Mouse (Mus musculus): ENCODE measurements around the gene Tmem104.

Tmem104 gene

DNA sequence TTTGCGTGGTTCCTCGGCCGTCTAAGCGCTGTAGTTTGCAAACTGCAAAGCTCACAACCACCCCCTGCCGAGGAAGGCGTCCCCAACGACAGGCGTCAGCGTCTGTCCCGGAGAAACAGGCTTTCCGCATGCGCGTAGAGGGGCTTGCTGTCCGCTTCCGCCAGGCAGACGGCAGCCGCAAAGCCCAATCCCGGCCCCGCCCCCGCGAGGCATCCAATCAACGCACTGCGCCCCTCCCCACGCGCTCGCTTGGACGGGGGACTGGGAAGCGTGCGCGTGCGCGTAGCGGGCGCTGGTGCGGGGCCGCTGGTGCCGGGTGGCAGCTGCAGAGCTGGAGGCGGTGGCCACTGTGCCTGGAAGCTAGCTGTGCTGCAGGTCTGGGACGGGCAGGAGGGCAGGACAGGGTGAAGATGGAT is at the start of gene Tmem104:
TSS of gene Tmem104 (plus strand) at position 264 of the 416 bp plus-strand sequence.
- in situ Hi-C loops (cut with MboI, MseI): loop anchor here (10.0 to 25.0 kb wide), 2 partner anchors 102 to 1225 kb away; partner anchors contain the start of gene Rnf157 (in 1 of the 2)

- in situ Hi-C loops (cut with MboI, MseI): no loop called here
Observed at GRCm38 (mm10) chr11:115138597-115139262, 48.6 kb upstream of the Tmem104 start.

DNA sequence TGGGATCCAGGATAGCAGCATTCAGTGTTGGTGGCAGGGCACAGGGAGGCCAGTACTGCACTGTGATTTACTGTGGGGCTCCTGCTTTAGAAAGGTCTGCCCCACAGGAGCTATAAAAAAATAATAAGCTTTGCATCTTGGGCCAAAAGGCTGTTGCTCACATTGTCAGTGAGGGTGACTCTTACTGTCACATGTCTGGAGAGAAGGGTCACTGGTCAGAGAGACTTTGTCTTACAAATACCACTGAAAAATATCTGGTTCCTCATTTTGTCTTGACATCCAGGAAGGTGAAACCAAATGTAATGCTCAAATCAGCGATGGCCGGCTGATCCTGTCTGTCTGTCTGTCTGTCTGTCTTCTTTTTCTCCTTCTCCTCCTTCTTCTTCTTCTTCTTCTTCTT is 45.3 kb upstream of the Tmem104 start:
- in situ Hi-C loops (cut with MboI, MseI): no loop called here

GRCm38 (mm10) chr11:115147813-115148212 is 39.5 kb upstream of the Tmem104 start:
- in situ Hi-C loops (cut with MboI, MseI): no loop called here

DNA sequence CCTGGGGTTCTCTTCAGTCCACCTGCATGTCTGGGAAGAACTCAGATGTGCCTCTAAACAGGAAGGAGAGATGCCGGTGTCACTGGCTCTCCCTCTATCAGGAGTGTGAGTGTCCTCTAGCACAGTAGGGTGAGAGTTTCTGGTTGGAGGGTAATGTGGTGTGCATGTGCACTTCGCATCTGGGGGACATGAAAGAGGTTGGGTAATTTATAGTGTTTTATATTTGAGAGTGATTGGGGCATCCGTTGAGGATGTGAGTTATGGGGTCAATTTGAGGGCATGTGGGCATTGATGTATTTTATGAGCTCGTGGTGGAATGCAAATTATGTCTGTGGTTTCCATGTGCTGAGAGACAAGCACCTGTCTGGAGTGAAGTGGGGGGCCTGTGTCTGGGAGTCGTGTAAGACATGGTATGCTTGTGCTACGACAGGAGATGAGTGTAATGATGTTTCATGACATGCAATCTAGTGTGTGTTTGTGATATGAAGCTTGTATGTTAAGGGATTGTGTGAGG is 36.5 kb upstream of the Tmem104 start:
- in situ Hi-C loops (cut with MboI, MseI): loop anchor here (5.0 kb wide), 2 partner anchors 58 to 68 kb away; partner anchors contain the start of gene Rab37 (in 1 of the 2)

- in situ Hi-C loops (cut with MboI, MseI): loop anchor here (5.0 kb wide), 2 partner anchors 60 to 70 kb away; partner anchors contain the start of gene Rab37 (in 1 of the 2)
Observed at GRCm38 (mm10) chr11:115151755-115152429, 35.4 kb upstream of the Tmem104 start.

DNA sequence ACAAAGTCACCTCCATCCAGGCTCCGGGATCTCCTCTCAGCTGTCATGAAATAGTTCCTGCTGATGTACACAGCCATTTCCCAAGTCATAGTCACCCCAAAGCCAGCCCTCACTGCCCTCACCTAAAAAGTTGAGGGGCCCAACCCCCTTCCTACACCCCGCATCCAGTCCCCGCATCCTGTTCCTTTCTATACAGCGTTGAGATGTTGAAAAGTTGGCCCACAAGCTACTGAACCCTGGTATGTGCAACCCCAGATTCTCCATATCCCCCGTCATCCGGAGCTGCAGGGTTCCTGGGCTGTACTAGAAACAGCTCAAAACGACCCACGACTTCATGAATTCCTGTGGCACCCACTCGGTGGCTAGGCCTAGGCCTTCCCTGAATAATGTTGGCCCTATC is 34.2 kb upstream of the Tmem104 start:
- in situ Hi-C loops (cut with MboI, MseI): loop anchor here (5.0 kb wide), 2 partner anchors 61 to 71 kb away; partner anchors contain the start of gene Rab37 (in 1 of the 2)

DNA sequence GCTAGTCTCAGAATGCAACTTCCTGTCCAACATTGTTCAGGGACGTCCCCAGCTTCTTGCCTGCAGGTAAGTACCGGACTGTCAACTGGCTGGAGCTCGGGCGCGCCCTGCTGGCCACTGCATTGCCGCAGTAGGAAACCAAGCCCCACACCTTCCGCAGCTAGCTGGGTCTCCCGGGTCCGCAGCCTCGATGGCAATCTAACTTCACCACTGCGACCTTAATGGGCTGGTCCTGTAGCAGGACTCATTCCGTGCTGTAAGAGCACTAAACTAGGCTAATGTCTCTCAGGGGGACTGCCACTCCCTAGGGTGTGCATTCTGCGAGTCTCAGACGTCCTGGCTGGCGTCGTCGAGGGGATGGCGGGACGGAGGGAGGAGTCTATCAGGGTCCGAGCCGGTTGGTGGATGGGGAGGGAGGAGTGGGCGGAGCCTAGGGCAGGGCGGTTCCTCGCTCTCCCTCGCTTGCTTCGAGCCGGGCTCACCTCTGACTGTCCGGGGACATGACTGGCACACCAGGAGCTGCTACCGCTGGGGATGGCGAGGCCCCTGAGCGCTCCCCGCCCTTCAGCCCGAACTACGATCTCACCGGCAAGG is 33.5 kb upstream of the Tmem104 start:
- in situ Hi-C loops (cut with MboI, MseI): loop anchor here (5.0 kb wide), 2 partner anchors 61 to 71 kb away; partner anchors contain the start of gene Rab37 (in 1 of the 2)

- in situ Hi-C loops (cut with MboI, MseI): no loop called here
Observed at GRCm38 (mm10) chr11:115155053-115155634, 32.1 kb upstream of the Tmem104 start.

DNA sequence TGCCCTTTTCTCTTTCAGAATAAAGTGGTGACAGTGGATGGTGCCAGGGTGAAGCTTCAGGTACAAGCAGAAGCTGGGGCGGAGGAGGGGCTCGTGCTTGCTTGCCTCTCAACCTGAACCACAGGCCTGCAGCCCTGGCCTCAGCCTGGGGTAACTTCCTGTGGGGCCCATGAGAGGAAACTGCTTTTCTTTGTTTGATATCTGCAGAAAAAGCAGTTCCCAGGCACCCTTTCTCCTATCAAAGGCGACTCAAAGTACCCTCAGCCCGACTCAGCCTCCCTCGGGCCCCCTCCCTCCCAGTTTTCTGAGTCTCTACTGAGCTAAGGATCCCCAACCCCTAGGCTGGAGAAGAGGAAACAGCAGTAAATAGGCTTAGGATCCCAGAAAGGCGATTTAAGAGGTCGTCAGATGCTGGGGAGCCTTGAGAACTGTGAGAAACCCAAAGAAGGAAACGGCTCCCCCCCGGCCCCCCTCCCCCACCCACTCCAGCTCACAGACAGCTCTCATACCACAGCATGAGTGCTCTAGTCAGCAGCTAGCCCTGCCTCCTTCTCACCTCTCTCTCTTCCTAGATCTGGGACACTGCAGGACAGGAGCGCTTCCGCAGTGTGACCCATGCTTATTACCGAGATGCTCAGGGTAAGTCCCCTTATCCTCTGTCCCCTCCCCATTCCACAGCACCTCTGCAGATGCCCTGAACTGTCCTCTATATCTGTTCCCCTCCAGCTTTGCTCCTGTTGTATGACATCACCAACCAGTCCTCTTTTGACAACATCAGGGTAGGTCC is 29.2 kb upstream of the Tmem104 start:
- in situ Hi-C loops (cut with MboI, MseI): no loop called here

DNA sequence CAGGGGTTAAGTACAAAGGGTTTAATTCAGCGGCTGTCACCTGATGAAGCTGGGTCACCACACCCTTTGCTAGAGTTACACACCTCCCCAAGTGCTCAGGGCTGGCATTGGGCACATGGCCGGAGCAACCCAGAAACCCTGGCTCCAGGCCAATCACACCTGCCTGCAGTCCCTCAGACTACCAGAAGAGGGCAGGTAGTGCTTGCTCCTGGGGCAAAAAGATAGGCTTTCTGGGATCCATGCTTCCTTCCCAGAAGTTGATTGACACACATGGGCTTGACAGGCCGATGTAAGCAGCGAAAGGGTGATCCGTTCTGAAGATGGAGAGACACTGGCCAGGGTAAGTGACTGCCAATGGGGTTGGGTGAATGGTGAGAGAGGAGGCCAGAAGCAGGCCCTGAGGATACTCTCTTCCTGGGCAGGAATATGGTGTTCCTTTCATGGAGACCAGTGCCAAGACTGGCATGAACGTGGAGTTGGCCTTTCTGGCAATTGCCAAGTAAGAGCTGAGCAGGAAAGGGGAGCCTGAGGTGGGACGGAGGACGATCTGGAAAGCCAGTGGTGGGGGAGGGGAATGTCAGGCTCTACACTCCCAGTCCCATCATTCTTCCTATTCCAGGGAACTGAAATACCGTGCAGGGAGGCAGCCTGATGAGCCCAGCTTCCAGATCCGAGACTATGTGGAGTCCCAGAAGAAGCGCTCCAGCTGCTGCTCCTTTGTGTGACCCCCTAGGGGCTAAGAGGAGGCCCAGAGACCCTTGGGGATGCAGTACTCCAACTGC is 27.1 kb upstream of the Tmem104 start:
- in situ Hi-C loops (cut with MboI, MseI): loop anchor here (5.0 to 10.0 kb wide), 3 partner anchors 37 to 315 kb away; partner anchors contain the start of gene Armc7 (in 1 of the 2)

GRCm38 (mm10) chr11:115160883-115161577 is 26.3 kb upstream of the Tmem104 start:
- in situ Hi-C loops (cut with MboI, MseI): loop anchor here (5.0 to 10.0 kb wide), 3 partner anchors 36 to 314 kb away; partner anchors contain the start of gene Armc7 (in 1 of the 2)

- in situ Hi-C loops (cut with MboI, MseI): loop anchor here (5.0 to 10.0 kb wide), 3 partner anchors 36 to 313 kb away; partner anchors contain the start of gene Armc7 (in 1 of the 2)
Observed at GRCm38 (mm10) chr11:115161578-115162204, 25.6 kb upstream of the Tmem104 start.

GRCm38 (mm10) chr11:115162205-115162601 is 25.1 kb upstream of the Tmem104 start:
- in situ Hi-C loops (cut with MboI, MseI): loop anchor here (5.0 to 10.0 kb wide), 3 partner anchors 35 to 313 kb away; partner anchors contain the start of gene Armc7 (in 1 of the 2)

GRCm38 (mm10) chr11:115162832-115163480 is 24.3 kb upstream of the Tmem104 start, which contains the start of gene Slc9a3r1:
Gene Slc9a3r1, plus strand, starts transcription at chr11:115163341.
- in situ Hi-C loops (cut with MboI, MseI): loop anchor here (5.0 to 10.0 kb wide), 3 partner anchors 34 to 312 kb away; partner anchors contain the start of gene Armc7 (in 1 of the 2)

DNA sequence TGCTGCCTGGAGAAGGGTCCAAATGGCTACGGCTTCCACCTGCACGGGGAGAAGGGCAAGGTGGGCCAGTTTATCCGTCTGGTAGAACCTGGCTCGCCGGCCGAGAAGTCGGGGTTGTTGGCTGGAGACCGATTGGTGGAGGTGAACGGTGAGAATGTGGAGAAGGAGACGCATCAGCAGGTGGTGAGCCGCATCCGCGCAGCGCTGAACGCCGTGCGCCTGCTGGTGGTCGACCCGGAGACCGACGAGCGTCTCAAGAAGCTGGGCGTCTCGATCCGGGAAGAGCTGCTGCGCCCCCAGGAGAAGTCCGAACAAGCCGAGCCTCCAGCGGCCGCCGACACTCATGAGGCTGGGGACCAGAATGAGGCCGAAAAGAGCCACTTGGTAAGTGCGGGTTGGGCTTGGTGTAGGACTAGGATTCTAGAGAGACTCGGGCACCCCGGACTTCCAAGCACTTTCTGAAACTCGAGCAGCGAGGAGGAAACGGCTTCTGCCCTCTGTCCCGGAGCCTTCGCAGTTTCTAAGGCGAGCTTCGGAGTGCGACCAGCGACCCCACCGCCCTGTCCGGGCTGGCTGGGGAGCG is 23.6 kb upstream of the Tmem104 start:
- in situ Hi-C loops (cut with MboI, MseI): loop anchor here (5.0 to 10.0 kb wide), 3 partner anchors 34 to 311 kb away; partner anchors contain the start of gene Armc7 (in 1 of the 2)

DNA sequence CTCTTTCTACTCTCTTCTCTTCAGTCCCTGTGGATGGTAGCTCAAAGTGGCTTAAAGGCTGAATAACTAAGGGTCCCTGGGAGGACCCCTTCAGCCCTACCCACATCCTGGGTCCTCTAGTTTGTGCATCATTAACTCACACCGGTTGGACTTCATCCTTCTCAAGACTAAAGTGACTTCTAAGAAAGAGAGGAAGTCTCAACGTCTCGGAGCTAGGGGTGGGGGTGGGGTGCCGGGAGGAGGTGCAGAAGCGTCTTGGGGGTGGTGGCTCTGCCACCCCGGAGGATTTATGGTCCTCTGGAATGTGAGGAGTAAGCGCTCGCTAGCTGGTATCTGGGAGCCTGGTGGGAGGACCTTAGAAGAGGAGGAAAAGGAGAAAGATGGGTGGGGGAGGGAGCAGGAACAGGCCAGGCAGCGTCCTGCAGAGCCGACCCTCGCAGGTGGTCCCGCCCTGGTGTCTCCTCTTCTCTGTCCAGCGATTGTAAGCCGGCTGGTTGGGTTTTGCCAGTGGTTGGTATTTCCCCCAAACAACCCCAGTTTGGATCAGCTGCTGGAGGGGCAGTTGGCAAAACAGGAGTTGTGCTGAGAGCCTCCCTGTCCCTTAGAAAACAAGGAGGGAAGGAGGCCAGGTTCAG is 22.8 kb upstream of the Tmem104 start:
- in situ Hi-C loops (cut with MboI, MseI): loop anchor here (5.0 to 10.0 kb wide), 3 partner anchors 33 to 310 kb away; partner anchors contain the start of gene Armc7 (in 1 of the 2)

Data from T-helper 17 cell (primary cell).